Mouse (Mus musculus) MEL (cell line): Measurements from ENCODE around the gene Syn3. TPM values are rescaled to one million over a fixed set of nuclear protein-coding genes. Genes with fewer than 3 reads are reported as not detected.

Source experiments
- DNase-seq: peaks from one replicate; pipeline ENCODE4 v3.0.0; 2011; ENCODE audit warnings: low read depth, low spot score
- H3K27ac ChIP-seq: 2 replicates; pipeline ENCODE4 v1.5.1; 2012; ENCODE audit warnings: low read depth, mild to moderate bottlenecking, control low read depth, low read length, moderate library complexity; ENCODE audit not compliant: control insufficient read depth
- H3K27me3 ChIP-seq, 2 experiments: fragments of 150-350 bp in 1 of 2; sonication (generic) in 1 of 2; 2 replicates each; pipeline ENCODE4 v1.6.1; 2012; ENCODE audit warnings: low read length in 2 of 2, mild to moderate bottlenecking in 2 of 2, improper control_type of control experiment in 1 of 2, moderate library complexity in 1 of 2; ENCODE audit not compliant: insufficient read depth in 2 of 2, control insufficient read depth in 1 of 2
- H3K36me3 ChIP-seq, 2 experiments: 2 replicates each; pipeline ENCODE4 v1.6.1; 2012 to 2014; ENCODE audit warnings: low read length in 2 of 2, improper control_type of control experiment in 1 of 2, inconsistent platforms in 1 of 2, mild to moderate bottlenecking in 1 of 2; ENCODE audit not compliant: insufficient read depth in 2 of 2, control insufficient read depth in 1 of 2
- H3K4me1 ChIP-seq, 2 experiments: fragments of 150-350 bp in 1 of 2; sonication (generic) in 1 of 2; 2 replicates each; pipeline ENCODE4 v1.6.1; 2012; ENCODE audit warnings: low read length in 2 of 2, improper control_type of control experiment in 1 of 2, mild to moderate bottlenecking in 1 of 2; ENCODE audit not compliant: insufficient read depth in 2 of 2, control insufficient read depth in 1 of 2
- H3K4me3 ChIP-seq, 2 experiments: fragments of 150-350 bp in 1 of 2; sonication (generic) in 1 of 2; 2 replicates each; pipeline ENCODE4 v1.5.1; 2012; ENCODE audit warnings: low read depth in 2 of 2, low read length in 2 of 2, mild to moderate bottlenecking in 2 of 2, moderate library complexity in 2 of 2, control low read depth in 1 of 2, improper control_type of control experiment in 1 of 2; ENCODE audit not compliant: control insufficient read depth in 1 of 2, insufficient read depth in 1 of 2
- H3K79me2 ChIP-seq: 2 replicates; pipeline ENCODE4 v1.6.1; 2012; ENCODE audit warnings: mild to moderate bottlenecking, low read length, moderate library complexity; ENCODE audit not compliant: control insufficient read depth, poor library complexity, insufficient read depth
- H3K9ac ChIP-seq: 2 replicates; pipeline ENCODE4 v1.6.1; 2012; ENCODE audit warnings: low read depth, mild to moderate bottlenecking, control low read depth, low read length, moderate library complexity; ENCODE audit not compliant: control insufficient read depth, poor library complexity, severe bottlenecking
- H3K9me3 ChIP-seq: fragments of 150-350 bp; sonication (generic); replicated peaks from 2 replicates; pipeline ENCODE4 v1.6.1; 2012; ENCODE audit warnings: mild to moderate bottlenecking, low read length, improper control_type of control experiment, moderate library complexity; ENCODE audit not compliant: insufficient read depth
- CTCF ChIP-seq, 3 experiments: IDR thresholded peaks in 2 of 3; conservative IDR thresholded peaks in 1 of 3; 2 replicates each; pipeline ENCODE4 v1.5.1; 2011 to 2012; ENCODE audit warnings: low read length in 3 of 3, low read depth in 2 of 3, mild to moderate bottlenecking in 2 of 3, improper control_type of control experiment in 1 of 3, inconsistent platforms in 1 of 3, mixed read lengths in 1 of 3, moderate library complexity in 1 of 3; ENCODE audit not compliant: control insufficient read depth in 1 of 3, insufficient read depth in 1 of 3, poor library complexity in 1 of 3, severe bottlenecking in 1 of 3
- GATA1 ChIP-seq: IDR thresholded peaks from 2 replicates; pipeline ENCODE4 v1.6.1; 2011; ENCODE audit warnings: low read depth, low read length, improper control_type of control experiment
- JUND ChIP-seq: IDR thresholded peaks from 2 replicates; pipeline ENCODE4 v1.6.1; 2011; ENCODE audit warnings: low read depth, mild to moderate bottlenecking, improper control_type of control experiment, low read length
- KAT2A ChIP-seq: conservative IDR thresholded peaks from 2 replicates; pipeline ENCODE4 v1.6.1; 2012; ENCODE audit warnings: low read depth, low read length, improper control_type of control experiment, inconsistent platforms
- MAFK ChIP-seq: IDR thresholded peaks from 2 replicates; pipeline ENCODE4 v1.6.1; 2011; ENCODE audit warnings: low read depth, mild to moderate bottlenecking, low read length, improper control_type of control experiment, borderline replicate concordance
- MAX ChIP-seq: IDR thresholded peaks from 2 replicates; pipeline ENCODE4 v1.6.1; 2011; ENCODE audit warnings: low read length, improper control_type of control experiment
- MAZ ChIP-seq: IDR thresholded peaks from 2 replicates; pipeline ENCODE4 v1.6.1; 2012; ENCODE audit warnings: low read depth, mild to moderate bottlenecking, inconsistent platforms, low read length, improper control_type of control experiment
- MEF2A ChIP-seq: IDR thresholded peaks from 2 replicates; pipeline ENCODE4 v1.6.1; 2014; ENCODE audit warnings: low read depth, mild to moderate bottlenecking, inconsistent platforms, low read length, improper control_type of control experiment; ENCODE audit not compliant: poor library complexity, insufficient replicate concordance, severe bottlenecking; ENCODE audit errors: extremely low read depth
- MYB ChIP-seq: IDR thresholded peaks from 2 replicates; pipeline ENCODE4 v1.6.1; 2011; ENCODE audit warnings: mild to moderate bottlenecking, low read depth, low read length, improper control_type of control experiment
- MYC ChIP-seq: IDR thresholded peaks from 2 replicates; pipeline ENCODE4 v1.6.1; 2011; ENCODE audit warnings: low read depth, mild to moderate bottlenecking, low read length, improper control_type of control experiment, moderate library complexity
- NRF1 ChIP-seq: IDR thresholded peaks from 2 replicates; pipeline ENCODE4 v1.6.1; 2014; ENCODE audit warnings: low read depth, mild to moderate bottlenecking, inconsistent platforms, low read length, improper control_type of control experiment, moderate library complexity; ENCODE audit not compliant: poor library complexity, insufficient read depth, severe bottlenecking
- POLR2A ChIP-seq, 2 experiments: IDR thresholded peaks; 2 replicates each; pipeline ENCODE4 v1.6.1; 2011 to 2012; ENCODE audit warnings: low read length in 2 of 2, mild to moderate bottlenecking in 2 of 2, control low read depth in 1 of 2, improper control_type of control experiment in 1 of 2, low read depth in 1 of 2, moderate library complexity in 1 of 2; ENCODE audit not compliant: control insufficient read depth in 1 of 2, insufficient read depth in 1 of 2, poor library complexity in 1 of 2
- POLR2AphosphoS5 ChIP-seq: IDR thresholded peaks from 2 replicates; pipeline ENCODE4 v1.6.1; 2012; ENCODE audit warnings: low read depth, borderline replicate concordance, mild to moderate bottlenecking, inconsistent platforms, low read length, moderate library complexity, mixed read lengths
- RCOR1 ChIP-seq: IDR thresholded peaks from 2 replicates; pipeline ENCODE4 v1.6.1; 2012; ENCODE audit warnings: low read depth, mild to moderate bottlenecking, inconsistent platforms, low read length, improper control_type of control experiment
- SMC3 ChIP-seq: IDR thresholded peaks from 2 replicates; pipeline ENCODE4 v1.6.1; 2011; ENCODE audit warnings: low read depth, low read length, improper control_type of control experiment
- USF2 ChIP-seq, 2 experiments: IDR thresholded peaks; 2 replicates each; pipeline ENCODE4 v1.6.1; 2011 to 2012; ENCODE audit warnings: improper control_type of control experiment in 2 of 2, low read length in 2 of 2, borderline replicate concordance in 1 of 2, inconsistent platforms in 1 of 2, low read depth in 1 of 2, mild to moderate bottlenecking in 1 of 2; ENCODE audit not compliant: insufficient read depth in 1 of 2
- ZMIZ1 ChIP-seq: IDR thresholded peaks from 2 replicates; pipeline ENCODE4 v1.6.1; 2012; ENCODE audit warnings: low read depth, mild to moderate bottlenecking, inconsistent platforms, low read length, improper control_type of control experiment, moderate library complexity
- polyA plus RNA-seq, 2 experiments: library from polyadenylated mRNA; stranded (reverse) in 1 of 2; unstranded in 1 of 2; fragments of >175 nt in 1 of 2; fragments of >200 nt in 1 of 2; gene quantifications; 2 replicates each; pipeline versions ENCODE4 v1.2.1 to v1.2.4; 2012; ENCODE audit warnings: low replicate concordance in 2 of 2, low read depth in 1 of 2; ENCODE audit not compliant: insufficient read length in 2 of 2, insufficient read depth in 1 of 2, missing spikeins in 1 of 2
- total RNA-seq: library from RNA; depleted of rRNA; stranded (reverse); fragments of 300-350 nt; gene quantifications from 2 replicates; pipeline ENCODE4 v1.2.3, GENCODE M21; 2012

Syn3 gene
- total and polyA plus RNA-seq, 3 experiments = 0.06 TPM; not detected in 2

GRCm38 (mm10) chr10:86136249-86136648 lies 362.4 kb downstream of the Syn3 start:
- Histone ChIP-seq H3K4me1 (no peaks in the 10 kb centered on the region), H3K9ac (no peak overlapping the region), H3K9me3 (no peaks in the 10 kb centered on the region), H3K27me3 (no peaks in the 10 kb centered on the region; a peak in 1 of 4 replicates), H3K79me2 (no peaks in the 10 kb centered on the region), H3K36me3 (no peaks in the 10 kb centered on the region), H3K27ac (no peak overlapping the region), H3K4me3 (no peak overlapping the region)
- TF ChIP-seq ZMIZ1 = no peak
- TF ChIP-seq POLR2A (IDR thresholded peaks at IDR 0.05; ENCODE audit: control insufficient read depth in 1 of 2, insufficient read depth in 1 of 2, low read depth in 1 of 2, low read length in 2 of 2, poor library complexity in 1 of 2) = no peak
- no peak for TF ChIP-seq MEF2A
- no peak for TF ChIP-seq MYC
- TF ChIP-seq POLR2AphosphoS5 = no peak
- TF ChIP-seq GATA1 = no peak
- no peak for DNase-seq

GRCm38 (mm10) chr10:86134848-86135247 lies 363.8 kb downstream of the Syn3 start:
- no peaks in the 10 kb centered on the region for H3K79me2 ChIP-seq
- H3K4me3 ChIP-seq = no peak overlapping the region
- H3K36me3 ChIP-seq = no peaks in the 10 kb centered on the region
- no peak for DNase-seq
- no peak overlapping the region for H3K9ac ChIP-seq
- TF ChIP-seq JUND (no peak), USF2 (IDR thresholded peaks at IDR 0.05; ENCODE audit: borderline replicate concordance in 1 of 2, insufficient read depth in 1 of 2, low read depth in 1 of 2, low read length in 2 of 2) (no peak), SMC3 (no peak), KAT2A (no peak), MAFK (no peak), MAX (no peak), POLR2A (IDR thresholded peaks at IDR 0.05; ENCODE audit: control insufficient read depth in 1 of 2, insufficient read depth in 1 of 2, low read depth in 1 of 2, low read length in 2 of 2, poor library complexity in 1 of 2) (no peak), MAZ (no peak), RCOR1 (no peak), NRF1 (no peak), MYB (no peak), POLR2AphosphoS5 (no peak), CTCF (IDR thresholded peaks at IDR 0.05 in 2 of 3, conservative IDR thresholded peaks at IDR 0.05 in 1 of 3; ENCODE audit: control insufficient read depth in 1 of 3, insufficient read depth in 1 of 3, low read depth in 2 of 3, low read length in 3 of 3, poor library complexity in 1 of 3, severe bottlenecking in 1 of 3) (no peak)
- no peaks in the 10 kb centered on the region for H3K4me1 ChIP-seq
- H3K27ac ChIP-seq = no peak overlapping the region
- H3K27me3 ChIP-seq = no peaks in the 10 kb centered on the region; a peak in 1 of 4 replicates
- H3K9me3 ChIP-seq = no peaks in the 10 kb centered on the region
